ENCODE assay signal across 28 mouse cellular contexts in the genomic region with DNA sequence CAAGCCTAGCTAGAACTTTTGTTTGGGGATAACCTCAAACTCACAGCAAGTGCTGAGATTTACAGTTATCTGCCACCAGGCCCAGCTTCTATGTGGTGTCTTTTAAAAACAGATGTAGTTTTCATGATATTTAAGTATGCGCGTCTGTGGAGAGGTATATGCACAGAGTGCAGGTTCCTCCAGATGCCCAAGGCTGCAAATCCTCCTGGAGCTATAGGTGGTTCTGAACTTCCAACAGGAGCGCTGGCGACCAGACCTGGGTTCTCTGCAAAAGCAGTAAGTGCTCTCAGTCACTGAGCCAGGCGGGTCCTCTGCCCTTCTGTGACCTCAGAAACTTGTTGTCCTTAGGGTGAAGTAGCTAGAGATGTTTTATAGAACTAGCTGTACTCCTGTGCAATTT. TPM values are rescaled to one million over a fixed set of nuclear protein-coding genes. Genes with fewer than 3 reads are reported as not detected.
"Had no signal": no experiment of that assay in that cellular context is flagged by ENCODE, and none has a peak within 500 bp of the region (broad histone marks: within the 10 kb centered on the region; RNA-seq: fewer than 3 reads in every experiment).

No protein-coding gene starts in this region.

- H3K27ac ChIP-seq: embryonic facial prominence, embryonic 10.5 days; embryonic facial prominence, embryonic 12.5 days; embryonic facial prominence, embryonic 13.5 days; embryonic facial prominence, embryonic 15.5 days; forebrain, embryonic 10.5 days; forebrain, embryonic 12.5 days; forebrain, embryonic 13.5 days; forebrain, embryonic 15.5 days; gastrocnemius, adult 2 months; heart, adult 2 months had no signal

- ATAC-seq: forebrain, embryonic 13.5 days; forebrain, embryonic 14.5 days; forebrain, embryonic 15.5 days; forebrain, embryonic 16.5 days; forebrain, postnatal 0 days had no signal

- H3K4me1 ChIP-seq: embryonic facial prominence, embryonic 10.5 days; embryonic facial prominence, embryonic 12.5 days; embryonic facial prominence, embryonic 13.5 days; embryonic facial prominence, embryonic 15.5 days; forebrain, embryonic 12.5 days; forebrain, embryonic 13.5 days; forebrain, embryonic 15.5 days had no signal

- DNase-seq: cerebellum, adult 18-20 months; cerebellum, adult 2 months; cerebellum, adult 8-10 months; cerebellum, adult 9-10 months; cerebellum, adult 9-11 months; cerebellum, postnatal 10 days; cerebellum, postnatal 14 days; cerebellum, postnatal 25 days; cerebellum, postnatal 36 days; embryo, embryonic 11 days; forebrain, postnatal 0 days; gastrocnemius, adult 2 months; gastrocnemius, postnatal 10 days; gastrocnemius, postnatal 14 days; gastrocnemius, postnatal 25 days; gastrocnemius, postnatal 36 days; heart, adult 2 months had no signal

- H3K27me3 ChIP-seq: embryonic facial prominence, embryonic 12.5 days; embryonic facial prominence, embryonic 13.5 days; embryonic facial prominence, embryonic 15.5 days; forebrain, embryonic 12.5 days; forebrain, embryonic 13.5 days; forebrain, embryonic 15.5 days had no signal

- H3K4me3 ChIP-seq: embryonic facial prominence, embryonic 10.5 days; embryonic facial prominence, embryonic 12.5 days; embryonic facial prominence, embryonic 13.5 days; embryonic facial prominence, embryonic 15.5 days; erythroblast, embryonic 14.5 days; forebrain, embryonic 10.5 days; forebrain, embryonic 12.5 days; forebrain, embryonic 13.5 days; forebrain, embryonic 15.5 days; gastrocnemius, adult 2 months; heart, adult 2 months had no signal

- H3K36me3 ChIP-seq: embryonic facial prominence, embryonic 10.5 days; embryonic facial prominence, embryonic 12.5 days; embryonic facial prominence, embryonic 13.5 days; embryonic facial prominence, embryonic 15.5 days; forebrain, embryonic 10.5 days; forebrain, embryonic 12.5 days; forebrain, embryonic 15.5 days had no signal

- H3K9ac ChIP-seq: embryonic facial prominence, embryonic 12.5 days; embryonic facial prominence, embryonic 13.5 days; embryonic facial prominence, embryonic 15.5 days; forebrain, embryonic 12.5 days; forebrain, embryonic 13.5 days; forebrain, embryonic 15.5 days; forebrain, postnatal 0 days had no signal

- H3K9me3 ChIP-seq: embryonic facial prominence, embryonic 10.5 days; embryonic facial prominence, embryonic 12.5 days; embryonic facial prominence, embryonic 13.5 days; embryonic facial prominence, embryonic 15.5 days; forebrain, embryonic 10.5 days; forebrain, embryonic 12.5 days; forebrain, embryonic 13.5 days; forebrain, embryonic 15.5 days had no signal

- H3K4me2 ChIP-seq: embryonic facial prominence, embryonic 12.5 days; embryonic facial prominence, embryonic 13.5 days; embryonic facial prominence, embryonic 15.5 days; forebrain, embryonic 12.5 days; forebrain, embryonic 13.5 days; forebrain, embryonic 15.5 days had no signal

RNA-seq across cellular contexts. Expression of a gene that starts 18.4 kb away (rescaled TPM):
- polyA plus RNA-seq: erythroblast, embryonic 14.5 days had no signal
